Mouse (Mus musculus) CH12F3 (cell line): ENCODE data around the gene Gm9837.

Experiments used
- in situ Hi-C: fragments of 300-500 bp; cut with MboI; formaldehyde crosslinking; loops from 2 replicates; pipeline ENCODE4 v1.14.3; 2020; ENCODE audit warnings: low sequenced_read_pairs

The Gm9837 gene

GRCm38 (mm10) chr11:53486822-53487594 is 16.7 kb upstream of the Gm9837 start:
- in situ Hi-C loops = no loop called here

GRCm38 (mm10) chr11:53486351-53486750 is 16.1 kb upstream of the Gm9837 start:
- in situ Hi-C loops = no loop called here

GRCm38 (mm10) chr11:53485719-53486118 is 15.4 kb upstream of the Gm9837 start:
- in situ Hi-C loops = no loop called here

GRCm38 (mm10) chr11:53483159-53483891 is 13.0 kb upstream of the Gm9837 start:
- in situ Hi-C loops = no loop called here

GRCm38 (mm10) chr11:53481088-53481730 is 10.9 kb upstream of the Gm9837 start:
- in situ Hi-C loops = no loop called here

GRCm38 (mm10) chr11:53479783-53480301 is 9.6 kb upstream of the Gm9837 start, which contains the start of the genes Gm9945 and Sowaha:
Gene Gm9945 (plus strand): TSS chr11:53480166.
Gene Sowaha (minus strand): TSS chr11:53480274.
- in situ Hi-C loops = no loop called here

- in situ Hi-C loops = no loop called here
Measured at GRCm38 (mm10) chr11:53479171-53479782, 9.0 kb upstream of the Gm9837 start.

GRCm38 (mm10) chr11:53478383-53479170 is 8.3 kb upstream of the Gm9837 start:
- in situ Hi-C loops = no loop called here

- in situ Hi-C loops = no loop called here
Measured at GRCm38 (mm10) chr11:53477833-53478232, 7.6 kb upstream of the Gm9837 start.

GRCm38 (mm10) chr11:53475620-53476019 is 5.3 kb upstream of the Gm9837 start:
- in situ Hi-C loops = no loop called here

GRCm38 (mm10) chr11:53472709-53473108 is 2.4 kb upstream of the Gm9837 start:
- in situ Hi-C loops = no loop called here

- in situ Hi-C loops = loop anchor here (10.0 kb wide), 1 partner anchor 265 kb away; no protein-coding TSS in a partner anchor
Measured at GRCm38 (mm10) chr11:53469294-53469967, 848 bp downstream of the Gm9837 start.

GRCm38 (mm10) chr11:53466231-53466971 is 3.9 kb downstream of the Gm9837 start:
- in situ Hi-C loops = loop anchor here (10.0 kb wide), 1 partner anchor 268 kb away; no protein-coding TSS in a partner anchor

GRCm38 (mm10) chr11:53463551-53464424 is 6.5 kb downstream of the Gm9837 start:
- in situ Hi-C loops = loop anchor here (10.0 kb wide), 1 partner anchor 271 kb away; no protein-coding TSS in a partner anchor

GRCm38 (mm10) chr11:53461727-53462126 is 8.6 kb downstream of the Gm9837 start:
- in situ Hi-C loops = loop anchor here (10.0 kb wide), 1 partner anchor 273 kb away; no protein-coding TSS in a partner anchor

GRCm38 (mm10) chr11:53460192-53460591 is 10.1 kb downstream of the Gm9837 start:
- in situ Hi-C loops = loop anchor here (10.0 kb wide), 1 partner anchor 275 kb away; no protein-coding TSS in a partner anchor

GRCm38 (mm10) chr11:53458996-53459395 is 11.3 kb downstream of the Gm9837 start:
- in situ Hi-C loops = no loop called here
